Mouse (Mus musculus) left cerebral cortex, postnatal 10 days (tissue): ENCODE results near the gene Gm9821. TPM values are rescaled to one million over a fixed set of nuclear protein-coding genes. Genes with fewer than 3 reads are reported as not detected.
A peak's percentile ranks its signal among the peaks of the same experiment; 100 is the strongest.

Experiments
- DNase-seq, 2 experiments: peaks; one replicate each; pipeline ENCODE4 v3.0.0; 2021 to 2022; ENCODE audit warnings: low spot score in 2 of 2, mixed read lengths in 1 of 2; ENCODE audit errors: extremely low spot score in 1 of 2
- intact Hi-C: fragments of 180-260 bp; cut with DNase I; formaldehyde crosslinking; loops from one replicate; pipeline ENCODE4 v1.15.1; 2025
- microRNA-seq: library from miRNA; unstranded; fragments of <30 nt; microRNA quantifications from one replicate; pipeline ENCODE4 v1.2.0, GENCODE M21; 2022
- total RNA-seq, 2 experiments: library from RNA; stranded (reverse); gene quantifications; 2 replicates each; pipeline ENCODE4 v1.2.3; 2021

Gm9821 gene
- total RNA-seq, 2 experiments from 2014 or later = not detected

DNA sequence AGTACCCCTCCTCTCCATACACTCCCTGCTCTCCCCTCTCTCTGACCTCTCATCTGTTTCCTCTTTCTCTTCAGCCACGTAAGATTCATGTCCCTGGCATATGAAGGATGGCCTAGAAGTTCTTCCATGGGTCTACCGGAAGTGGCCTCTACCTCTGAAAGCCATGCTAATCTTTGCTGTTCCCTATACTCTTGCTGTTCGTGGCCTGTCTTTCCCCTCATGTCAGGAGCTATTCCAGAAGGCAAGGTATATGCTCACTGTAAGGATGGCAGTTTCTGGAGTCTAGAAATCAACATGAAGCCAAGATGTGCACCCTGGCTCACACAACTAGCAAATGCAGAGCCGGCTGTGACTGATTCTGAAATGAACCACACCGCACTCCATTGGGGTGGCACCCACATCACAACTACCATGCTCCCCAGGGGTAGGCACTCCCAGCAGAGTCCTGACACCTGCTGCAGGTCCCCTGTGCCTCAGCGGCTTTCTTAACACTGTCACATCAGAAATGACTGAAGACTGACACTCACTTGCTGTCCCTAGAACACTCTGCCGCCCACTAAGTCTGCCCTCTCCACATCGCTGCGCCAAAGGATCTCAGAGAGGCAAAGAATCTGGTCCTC lies 39.5 kb downstream of the Gm9821 start:
- DNase-seq = no peak
- intact Hi-C loops = loop anchor here (5.0 to 10.0 kb wide), 4 partner anchors 43 to 450 kb away; partner anchors contain the start of gene Cry2

DNA sequence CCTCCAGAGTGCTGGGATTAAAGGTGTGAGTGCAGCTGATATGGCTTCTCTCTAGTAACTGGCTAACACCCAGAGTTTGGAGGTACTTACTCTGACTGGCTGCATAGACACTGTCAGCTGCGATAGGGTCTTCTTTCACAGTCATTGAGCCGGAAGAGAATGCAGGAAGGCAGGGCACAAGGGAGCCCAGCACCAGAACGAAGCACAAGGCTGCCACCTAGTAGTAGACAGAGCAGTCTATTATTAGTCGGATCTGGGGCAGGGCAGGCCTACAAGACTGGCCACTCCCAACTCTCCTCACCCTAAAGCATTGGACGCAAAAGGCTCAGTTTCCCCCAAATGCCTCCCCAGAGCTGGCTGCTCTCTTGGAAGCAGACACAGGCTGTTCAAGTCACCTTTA lies 40.6 kb downstream of the Gm9821 start:
- DNase-seq = no peak
- intact Hi-C loops = loop anchor here (5.0 to 10.0 kb wide), 3 partner anchors 196 to 449 kb away; partner anchors contain the start of gene Cry2

DNA sequence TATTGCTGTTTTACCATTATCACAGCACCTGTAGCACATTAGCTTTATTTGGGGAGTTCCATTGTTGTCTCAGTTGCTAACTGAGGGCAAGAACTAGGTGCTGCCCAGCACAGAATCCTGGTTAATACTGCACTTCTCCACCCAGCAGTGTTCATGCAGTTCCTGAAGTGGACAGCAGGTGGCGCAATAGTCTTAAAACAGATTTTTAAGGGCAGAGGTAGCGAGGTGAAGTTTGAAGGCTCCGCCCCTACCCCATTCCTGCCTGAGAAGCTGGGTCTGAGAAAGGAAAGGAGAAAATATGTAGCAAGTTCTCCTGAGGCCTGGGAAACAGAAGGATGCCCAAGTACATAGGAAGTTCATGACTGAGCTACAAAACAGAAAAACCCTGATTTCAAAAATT lies 42.0 kb downstream of the Gm9821 start:
- DNase-seq = peak; percentile 82 to 85
- intact Hi-C loops = loop anchor here (1.0 to 10.0 kb wide), 4 partner anchors 71 to 447 kb away; partner anchors contain the start of gene Cry2

DNA sequence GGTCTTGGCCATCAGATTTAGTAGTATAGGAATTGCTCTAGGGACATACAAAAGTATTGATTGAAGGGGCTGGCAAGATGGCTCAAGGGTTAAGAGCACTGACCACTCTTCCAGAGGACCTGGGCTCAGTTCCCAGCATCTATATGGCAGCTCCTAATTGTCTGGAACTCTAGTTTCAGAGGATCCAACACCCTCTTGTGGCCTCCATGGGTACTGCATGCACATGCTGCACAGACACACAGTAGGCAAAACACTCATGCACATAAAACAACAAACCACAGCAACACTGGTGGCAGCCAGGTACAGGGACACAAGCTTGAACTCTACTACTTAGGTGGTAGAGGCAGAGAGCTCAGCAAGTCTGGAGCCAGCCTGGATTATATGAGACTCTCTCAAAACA lies 44.2 kb downstream of the Gm9821 start:
- intact Hi-C loops = loop anchor here (5.0 to 10.0 kb wide), 3 partner anchors 193 to 445 kb away; partner anchors contain the start of gene Cry2
- DNase-seq = no peak

DNA sequence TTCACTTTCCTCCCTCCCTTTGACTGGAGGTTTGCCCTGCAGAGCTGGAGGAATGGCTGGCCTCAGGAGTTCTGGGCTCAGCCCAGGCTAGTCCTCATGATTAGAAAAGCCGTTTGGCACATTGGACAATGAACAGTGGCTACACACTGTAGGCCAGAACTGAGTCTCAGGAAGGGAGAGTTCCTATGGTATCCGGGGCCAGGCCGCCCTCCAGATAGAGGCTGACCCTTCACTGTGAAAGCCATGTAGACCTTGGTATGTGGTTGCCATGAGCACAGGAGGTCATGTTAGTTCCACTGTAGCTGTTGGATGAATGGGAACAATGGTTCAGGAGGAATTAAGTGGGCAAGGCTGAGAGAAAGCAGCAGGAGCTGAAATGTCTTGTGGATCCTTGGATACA lies 47.9 kb downstream of the Gm9821 start:
- DNase-seq = no peak
- intact Hi-C loops = no loop called here

DNA sequence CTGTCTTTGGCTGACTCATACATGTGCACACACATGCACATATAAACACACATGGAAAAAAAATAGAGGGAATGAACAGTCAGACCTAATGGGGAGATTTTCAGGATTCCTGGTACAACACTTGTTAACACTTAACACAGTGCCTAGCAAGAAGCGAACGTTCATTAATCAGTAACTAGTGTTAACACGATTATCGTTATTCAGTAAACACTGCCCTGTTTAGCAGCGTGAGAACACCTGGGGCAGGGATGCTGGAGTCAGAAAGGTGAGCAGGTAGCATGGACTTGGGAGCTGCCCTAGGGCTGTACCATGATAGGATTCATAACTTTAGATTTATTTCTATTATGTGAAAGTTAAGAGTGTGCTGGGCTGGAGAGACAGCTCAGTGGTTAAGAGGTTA lies 50.5 kb downstream of the Gm9821 start:
- intact Hi-C loops = no loop called here
- DNase-seq = no peak

Small RNA genes within 50 kb of the gene (microRNA-seq; reads per million reads assigned to microRNA genes)
- gene Mir6999 = 1.4 reads per million

Other genes with a start within 250 kb of the Gm9821 start
- gene Atg13, start 235.1 kb upstream of the Gm9821 start, total RNA-seq = 10 to 100 TPM; 55.8 to 59.3 TPM
- gene Harbi1, start 234.9 kb upstream of the Gm9821 start, total RNA-seq = 1 to 10 TPM; 8.1 to 8.7 TPM
- 10 to 100 TPM; 54.9 to 56.1 TPM for gene Ambra1, start 215.6 kb upstream of the Gm9821 start, total RNA-seq
- 10 to 100 TPM; 29.6 to 33.0 TPM for gene Chrm4, start 18.5 kb upstream of the Gm9821 start, total RNA-seq
- 10 to 100 TPM; 24.6 to 26.0 TPM for gene Mdk, start 13.4 kb upstream of the Gm9821 start, total RNA-seq
- 100 to 1,000 TPM; 251 to 255 TPM for gene Dgkz, start 30.2 kb downstream of the Gm9821 start, total RNA-seq
- gene Creb3l1, start 78.8 kb downstream of the Gm9821 start, total RNA-seq = 1 to 10 TPM; 7.8 to 8.6 TPM
- gene Phf21a, start 147.4 kb downstream of the Gm9821 start, total RNA-seq = 10 to 100 TPM; 67.0 to 73.3 TPM